Mouse (Mus musculus): ENCODE results near the gene Snrnp25. TPM values are rescaled to one million over a fixed set of nuclear protein-coding genes. Genes with fewer than 3 reads are reported as not detected.

The Snrnp25 gene
- total and polyA plus RNA-seq, 3 experiments, result 130 to 158 TPM; not detected in 1

- Histone ChIP-seq H3K4me1 (ENCODE audit: control insufficient read depth in 1 of 2, insufficient read depth in 2 of 2, low read length in 2 of 2) (peaks cover 14 to 39% of the 10 kb centered on the region in 2 experiments), H3K36me3 (ENCODE audit: control insufficient read depth in 1 of 2, insufficient read depth in 2 of 2, low read length in 2 of 2) (peaks cover 0 to 22% of the 10 kb centered on the region in 2 experiments; a peak in 2 of 4 replicates), H3K9ac (ENCODE audit: control insufficient read depth, low read depth, low read length, poor library complexity, severe bottlenecking) (no peak overlapping the region)
Measured at GRCm38 (mm10) chr11:32227555-32227954, 22.3 kb downstream of the Snrnp25 start.

GRCm38 (mm10) chr11:32228292-32228845 lies 23.2 kb downstream of the Snrnp25 start:
- Histone ChIP-seq H3K4me1 (ENCODE audit: control insufficient read depth in 1 of 2, insufficient read depth in 2 of 2, low read length in 2 of 2) (peaks cover 14 to 39% of the 10 kb centered on the region in 2 experiments), H3K27me3 (ENCODE audit: control insufficient read depth in 1 of 2, insufficient read depth in 2 of 2, low read length in 2 of 2) (peaks cover 0 to 1% of the 10 kb centered on the region in 2 experiments; a peak in 1 of 4 replicates), H3K9ac (ENCODE audit: control insufficient read depth, low read depth, low read length, poor library complexity, severe bottlenecking) (no peak overlapping the region), H3K36me3 (ENCODE audit: control insufficient read depth in 1 of 2, insufficient read depth in 2 of 2, low read length in 2 of 2) (peaks cover 0 to 22% of the 10 kb centered on the region in 2 experiments; a peak in 3 of 4 replicates), H3K4me3 (ENCODE audit: control insufficient read depth in 1 of 2, insufficient read depth in 1 of 2, low read depth in 2 of 2, low read length in 2 of 2) (no peak overlapping the region), H3K9me3 (replicated peaks; ENCODE audit: insufficient read depth, low read length) (no peaks in the 10 kb centered on the region), H3K79me2 (ENCODE audit: control insufficient read depth, insufficient read depth, low read length, poor library complexity) (peaks cover 9% of the 10 kb centered on the region), H3K27ac (ENCODE audit: control insufficient read depth, low read depth, low read length) (no peak overlapping the region)
- DNase-seq (ENCODE audit: low read depth, low spot score), result no peak
- TF ChIP-seq MAX (IDR thresholded peaks at IDR 0.05; ENCODE audit: low read length) (no peak), GABPA (IDR thresholded peaks at IDR 0.05; ENCODE audit: low read depth, low read length) (no peak), RCOR1 (IDR thresholded peaks at IDR 0.05; ENCODE audit: low read depth, low read length) (no peak), ZMIZ1 (IDR thresholded peaks at IDR 0.05; ENCODE audit: low read depth, low read length) (no peak), TCF12 (IDR thresholded peaks at IDR 0.05; ENCODE audit: low read depth, low read length) (no peak), NRF1 (IDR thresholded peaks at IDR 0.05; ENCODE audit: insufficient read depth, low read depth, low read length, poor library complexity, severe bottlenecking) (no peak), POLR2AphosphoS5 (IDR thresholded peaks at IDR 0.05; ENCODE audit: borderline replicate concordance, low read depth, low read length) (no peak), NELFE (IDR thresholded peaks at IDR 0.05; ENCODE audit: low read depth, low read length) (no peak), ELF1 (IDR thresholded peaks at IDR 0.05; ENCODE audit: low read depth, low read length) (no peak), CHD2 (IDR thresholded peaks at IDR 0.05; ENCODE audit: low read length) (no peak), CTCF (IDR thresholded peaks at IDR 0.05 in 2 of 3, conservative IDR thresholded peaks at IDR 0.05 in 1 of 3; ENCODE audit: control insufficient read depth in 1 of 3, insufficient read depth in 1 of 3, low read depth in 2 of 3, low read length in 3 of 3, poor library complexity in 1 of 3, severe bottlenecking in 1 of 3) (no peak), E2F4 (IDR thresholded peaks at IDR 0.05; ENCODE audit: borderline replicate concordance, low read depth, low read length) (no peak), POLR2A (IDR thresholded peaks at IDR 0.05; ENCODE audit: control insufficient read depth in 1 of 2, insufficient read depth in 1 of 2, low read depth in 1 of 2, low read length in 2 of 2, poor library complexity in 1 of 2) (no peak)

More at GRCm38 (mm10) chr11:32227555-32227954, 22.3 kb downstream of the Snrnp25 start:
- no peak overlapping the region for H3K4me3 ChIP-seq (ENCODE audit: control insufficient read depth in 1 of 2, insufficient read depth in 1 of 2, low read depth in 2 of 2, low read length in 2 of 2)
- no peak for DNase-seq (ENCODE audit: low read depth, low spot score)
- no peak overlapping the region for H3K27ac ChIP-seq (ENCODE audit: control insufficient read depth, low read depth, low read length)
- H3K27me3 ChIP-seq (ENCODE audit: control insufficient read depth in 1 of 2, insufficient read depth in 2 of 2, low read length in 2 of 2), result peaks cover 1 to 3% of the 10 kb centered on the region in 2 experiments; a peak in 2 of 4 replicates
- no peaks in the 10 kb centered on the region for H3K9me3 ChIP-seq (replicated peaks; ENCODE audit: insufficient read depth, low read length)
- peaks cover 9% of the 10 kb centered on the region for H3K79me2 ChIP-seq (ENCODE audit: control insufficient read depth, insufficient read depth, low read length, poor library complexity)
- no peak for TF ChIP-seq CTCF (IDR thresholded peaks at IDR 0.05 in 2 of 3, conservative IDR thresholded peaks at IDR 0.05 in 1 of 3; ENCODE audit: control insufficient read depth in 1 of 3, insufficient read depth in 1 of 3, low read depth in 2 of 3, low read length in 3 of 3, poor library complexity in 1 of 3, severe bottlenecking in 1 of 3)
- TF ChIP-seq ZC3H11A (IDR thresholded peaks at IDR 0.05; ENCODE audit: low read depth, low read length), result no peak
